Mouse (Mus musculus) neural tube, embryonic 12.5 days (tissue): ENCODE measurements around the gene Sptlc3. TPM values are rescaled to one million over a fixed set of nuclear protein-coding genes. Genes with fewer than 3 reads are reported as not detected.

ENCODE experiments used
- ATAC-seq: fragments of 200-750 bp; cut with Nextera tagmentation; 2 replicates; pipeline ENCODE4 v1.8.0; 2017; ENCODE audit warnings: low read depth, mild to moderate bottlenecking, moderate TSS enrichment, moderate library complexity; ENCODE audit not compliant: low FRiP score
- H3K27ac ChIP-seq: fragments of 300-500 bp; sonication (generic); 2 replicates; pipeline ENCODE4 v1.5.1; 2016
- H3K27me3 ChIP-seq: fragments of 300-500 bp; sonication (generic); replicated peaks from 2 replicates; pipeline ENCODE4 v1.6.1; 2016; ENCODE audit warnings: mild to moderate bottlenecking
- H3K36me3 ChIP-seq: fragments of 300-500 bp; sonication (generic); 2 replicates; pipeline ENCODE4 v1.6.1; 2016; ENCODE audit warnings: mild to moderate bottlenecking
- H3K4me1 ChIP-seq: fragments of 300-500 bp; sonication (generic); 2 replicates; pipeline ENCODE4 v1.6.1; 2016
- H3K4me2 ChIP-seq: fragments of 300-500 bp; sonication (generic); replicated peaks from 2 replicates; pipeline ENCODE4 v1.6.1; 2016; ENCODE audit warnings: mild to moderate bottlenecking
- H3K4me3 ChIP-seq: fragments of 300-500 bp; sonication (generic); 2 replicates; pipeline ENCODE4 v1.5.1; 2016
- H3K9ac ChIP-seq: fragments of 300-500 bp; sonication (generic); 2 replicates; pipeline ENCODE4 v1.6.1; 2016; ENCODE audit warnings: mild to moderate bottlenecking
- H3K9me3 ChIP-seq: fragments of 300-500 bp; sonication (generic); 2 replicates; pipeline ENCODE4 v1.6.1; 2016; ENCODE audit warnings: mild to moderate bottlenecking
- WGBS: fragments of 180-500 bp; shearing (Covaris S2); methylation state at CpG from one replicate; pipeline ENCODE4 v1.1.7; 2016; 5-methylcytosine and 5-hydroxymethylcytosine counted together
- polyA plus RNA-seq: library from polyadenylated mRNA; unstranded; fragments of >200 nt; fragmentation: Nextera tagmentation; extraction: Ambion mirVana; gene quantifications from 2 replicates; pipeline ENCODE4 v1.2.1, GENCODE M21; 2016

Sptlc3 gene
- polyA plus RNA-seq, 1 experiment from 2014 or later, result 0.16 TPM

DNA sequence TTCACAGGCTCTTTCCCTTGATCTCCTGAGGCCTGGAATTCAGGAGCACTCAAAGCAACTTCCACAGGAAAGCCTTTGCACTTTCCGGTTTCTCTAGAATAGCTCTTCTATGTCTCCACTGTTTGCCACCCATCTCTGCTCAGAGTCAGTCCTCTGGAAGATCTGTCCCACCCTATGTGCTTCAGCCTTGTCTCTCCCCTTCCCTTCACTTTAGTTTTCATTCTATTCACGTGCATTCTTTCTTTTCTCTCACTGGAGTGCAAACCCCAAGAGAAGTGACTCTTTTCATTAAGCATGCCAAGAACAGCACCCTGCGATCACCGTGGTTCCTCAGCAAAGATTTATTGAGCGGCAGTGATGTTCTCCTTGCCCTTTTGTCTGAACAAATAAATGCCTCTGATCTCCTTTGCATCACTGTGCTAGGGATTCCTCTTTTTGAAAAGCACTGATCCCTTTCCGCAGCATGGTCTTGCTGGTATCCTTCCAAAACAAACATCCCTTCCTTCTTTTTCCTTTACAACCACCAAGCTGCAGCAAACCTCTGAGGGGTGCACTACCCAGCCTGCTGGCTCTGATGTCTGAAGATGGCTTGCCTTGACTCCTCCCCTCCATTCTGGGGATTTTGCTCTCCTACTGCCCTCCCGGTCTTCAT lies 108.0 kb downstream of the Sptlc3 start:
- peaks cover 7% of the 10 kb centered on the region for H3K4me1 ChIP-seq
- H3K4me2 ChIP-seq, result peak overlapping the region; percentile 18; the same call in 1 of the 2 replicates
- ATAC-seq, result peak; percentile 78
- no peaks in the 10 kb centered on the region for H3K27me3 ChIP-seq
- WGBS, result 6% methylated on average over 7 of the region's 7 CpGs
- no peaks in the 10 kb centered on the region for H3K36me3 ChIP-seq
- no peak overlapping the region for H3K9ac ChIP-seq
- H3K27ac ChIP-seq, result no peak overlapping the region
- no peak overlapping the region for H3K4me3 ChIP-seq
- H3K9me3 ChIP-seq, result no peaks in the 10 kb centered on the region

DNA sequence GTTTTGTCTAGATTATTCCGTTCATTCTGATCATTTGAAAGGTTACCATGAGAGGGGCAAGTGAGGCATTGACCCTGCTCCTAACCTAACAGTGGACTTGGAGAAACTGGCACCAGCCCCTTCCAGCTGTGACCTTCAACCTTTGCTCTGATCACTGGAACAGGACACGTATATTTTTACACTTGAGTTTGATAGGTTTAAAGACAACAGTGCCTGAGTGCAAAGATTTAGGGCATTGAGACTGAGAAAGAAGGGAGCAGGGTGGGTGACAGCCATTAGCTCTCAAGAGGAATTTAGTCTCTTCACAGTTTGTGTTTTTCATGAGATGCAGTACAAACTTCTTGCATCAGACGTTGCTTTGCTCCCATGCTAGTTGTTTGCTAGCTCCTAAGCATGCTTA lies 114.5 kb downstream of the Sptlc3 start:
- no peak overlapping the region for H3K27ac ChIP-seq
- H3K9ac ChIP-seq, result no peak overlapping the region
- no peaks in the 10 kb centered on the region for H3K27me3 ChIP-seq
- H3K36me3 ChIP-seq, result no peaks in the 10 kb centered on the region
- H3K9me3 ChIP-seq, result no peaks in the 10 kb centered on the region
- peaks cover 32% of the 10 kb centered on the region for H3K4me1 ChIP-seq
- ATAC-seq, result no peak
- H3K4me2 ChIP-seq, result peak overlapping the region; percentile 40
- no peak overlapping the region for H3K4me3 ChIP-seq
- WGBS, result 16% methylated on average over 3 of the region's 3 CpGs

DNA sequence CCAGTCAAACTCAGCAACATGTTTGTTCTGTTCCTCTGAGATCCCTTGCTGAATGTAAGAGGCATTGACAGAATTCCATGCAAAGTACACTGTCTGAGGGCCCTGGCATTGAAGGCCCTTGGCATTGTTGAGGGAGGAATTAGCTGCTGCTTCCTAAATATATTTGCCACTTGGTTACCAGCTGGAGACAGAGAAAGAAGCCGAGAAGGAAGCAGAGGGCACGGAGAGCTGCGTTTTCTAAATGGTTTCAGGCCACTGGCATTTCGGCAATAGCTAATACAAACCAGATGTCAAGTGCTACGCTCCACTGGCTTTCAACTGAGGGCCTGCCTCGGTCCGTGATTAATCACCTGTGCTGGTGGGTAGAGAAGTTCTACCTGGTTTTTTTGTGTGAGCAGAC lies 115.1 kb downstream of the Sptlc3 start:
- Histone ChIP-seq H3K9ac (no peak overlapping the region), H3K27ac (no peak overlapping the region), H3K4me3 (no peak overlapping the region), H3K27me3 (no peaks in the 10 kb centered on the region), H3K4me1 (peaks cover 33% of the 10 kb centered on the region), H3K9me3 (no peaks in the 10 kb centered on the region), H3K36me3 (no peaks in the 10 kb centered on the region), H3K4me2 (peak overlapping the region; percentile 40)
- 1% methylated on average over 7 of the region's 7 CpGs for WGBS
- ATAC-seq, result peak; percentile 65

DNA sequence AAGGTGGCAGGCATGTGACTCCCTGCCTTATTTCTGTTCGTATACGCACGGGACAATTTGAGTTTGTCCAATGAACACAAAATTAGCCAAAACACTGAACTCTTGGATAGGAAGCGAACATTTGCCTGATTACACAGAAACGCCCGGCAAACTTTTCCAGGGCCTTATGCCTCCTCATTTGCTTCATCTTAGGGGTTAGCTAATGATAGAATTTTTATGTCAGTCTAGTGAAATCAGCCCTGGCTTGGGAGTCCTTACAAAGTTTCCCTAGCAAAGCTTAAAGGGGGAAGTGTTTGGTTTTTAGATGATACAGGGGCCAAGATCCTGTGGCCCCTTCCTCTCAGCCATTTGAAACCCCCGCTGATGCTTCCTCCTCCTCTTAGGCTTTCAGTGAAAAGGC lies 115.5 kb downstream of the Sptlc3 start:
- no peak overlapping the region for H3K9ac ChIP-seq
- WGBS, result 24% methylated on average over 7 of the region's 7 CpGs
- no peak overlapping the region for H3K27ac ChIP-seq
- no peaks in the 10 kb centered on the region for H3K36me3 ChIP-seq
- H3K4me2 ChIP-seq, result peak overlapping the region; percentile 40
- no peaks in the 10 kb centered on the region for H3K9me3 ChIP-seq
- H3K4me3 ChIP-seq, result no peak overlapping the region
- H3K4me1 ChIP-seq, result peaks cover 33% of the 10 kb centered on the region
- ATAC-seq, result no peak
- H3K27me3 ChIP-seq, result no peaks in the 10 kb centered on the region

DNA sequence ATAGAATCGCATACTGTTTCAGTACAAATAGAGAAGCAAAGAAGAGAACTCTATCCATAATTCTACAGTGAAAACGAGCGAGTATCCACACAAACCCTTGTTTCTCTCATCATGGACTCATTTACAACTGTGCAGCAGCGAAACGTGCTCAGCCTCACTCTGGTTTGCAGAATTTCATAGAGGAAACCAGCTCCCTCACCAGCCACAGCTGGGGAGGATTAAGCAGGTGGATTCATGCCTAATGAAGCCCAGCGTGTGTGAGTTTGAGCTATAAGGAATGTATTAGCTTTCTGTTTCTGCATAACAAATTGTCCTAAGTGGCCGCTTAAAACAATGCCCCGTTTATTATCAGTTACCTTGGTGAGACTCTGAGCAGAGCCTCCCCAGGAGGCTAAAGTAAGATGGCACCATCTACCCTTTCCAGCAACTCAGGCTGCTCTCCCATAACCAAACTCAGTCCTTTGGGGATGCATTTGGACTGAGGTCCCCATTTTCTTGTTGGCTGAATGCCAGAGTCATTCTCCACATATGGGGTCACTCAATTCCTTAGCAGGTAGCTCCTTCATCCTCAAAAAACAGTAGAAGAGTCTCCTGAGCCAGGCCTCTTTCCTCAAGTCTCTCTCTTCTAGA lies 116.1 kb downstream of the Sptlc3 start:
- H3K27me3 ChIP-seq, result no peaks in the 10 kb centered on the region
- H3K4me3 ChIP-seq, result no peak overlapping the region
- 0 out of 2 replicates have a peak, but pooled peaks have one; percentile 34 for ATAC-seq
- H3K9ac ChIP-seq, result no peak overlapping the region
- no peaks in the 10 kb centered on the region for H3K36me3 ChIP-seq
- peaks cover 33% of the 10 kb centered on the region for H3K4me1 ChIP-seq
- H3K4me2 ChIP-seq, result peak overlapping the region; percentile 40
- no peak overlapping the region for H3K27ac ChIP-seq
- WGBS, result 23% methylated on average over 8 of the region's 8 CpGs
- no peaks in the 10 kb centered on the region for H3K9me3 ChIP-seq

DNA sequence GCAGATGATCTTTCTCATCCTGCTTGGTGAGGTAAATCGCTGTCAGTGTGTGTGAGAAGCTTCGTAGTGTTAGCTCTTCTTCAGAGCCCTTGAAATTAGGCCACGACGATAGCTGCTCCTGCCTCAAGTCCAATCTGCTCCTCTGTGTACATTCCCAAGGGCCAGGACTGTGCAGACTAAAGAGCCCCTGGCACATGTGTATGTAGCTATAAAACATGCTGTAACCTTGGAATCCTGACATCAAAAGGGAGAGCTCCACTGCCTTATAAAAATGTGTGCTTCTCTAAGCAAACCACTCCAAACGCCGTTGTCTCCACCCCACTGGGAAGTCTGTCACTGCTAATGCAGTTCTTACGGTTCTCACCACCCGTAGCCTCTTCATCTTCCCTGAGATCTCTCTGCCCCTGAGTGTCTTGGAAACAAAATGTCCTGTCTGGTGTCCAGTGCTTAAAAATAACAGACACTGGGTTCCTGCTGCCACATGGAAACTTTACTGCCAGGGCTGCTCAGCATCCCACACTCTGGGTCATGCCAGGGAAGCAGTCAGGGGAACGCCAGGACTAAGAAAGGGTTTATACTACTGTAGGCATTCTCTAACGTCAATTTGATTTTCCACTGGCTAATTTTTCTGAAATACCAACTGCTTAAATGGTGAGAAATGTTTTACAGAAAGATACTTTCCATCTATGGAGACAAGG lies 118.8 kb downstream of the Sptlc3 start:
- 45% methylated on average over 10 of the region's 10 CpGs for WGBS
- Histone ChIP-seq H3K27ac (no peak overlapping the region), H3K4me2 (no peak overlapping the region), H3K36me3 (no peaks in the 10 kb centered on the region), H3K9me3 (no peaks in the 10 kb centered on the region), H3K4me1 (peaks cover 33% of the 10 kb centered on the region), H3K27me3 (no peaks in the 10 kb centered on the region), H3K9ac (no peak overlapping the region), H3K4me3 (no peak overlapping the region)
- no peak for ATAC-seq

DNA sequence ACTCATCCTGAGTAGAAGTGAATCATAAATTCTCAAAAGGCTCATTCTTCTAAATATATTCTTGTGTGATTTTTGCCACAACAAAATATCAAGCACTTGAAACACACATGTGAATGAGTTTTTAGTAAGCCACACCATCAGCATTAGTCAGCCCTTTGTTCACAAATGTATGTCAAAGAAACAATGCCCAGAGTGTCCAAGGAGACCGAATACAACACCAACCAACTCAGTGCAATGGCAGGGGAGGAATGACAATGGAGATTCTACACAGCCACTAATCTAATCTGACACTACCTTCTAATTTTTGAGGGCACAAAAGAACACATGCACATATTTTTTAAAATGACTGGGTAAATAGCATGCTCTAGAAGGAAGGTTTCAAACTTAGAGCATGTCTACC lies 132.8 kb downstream of the Sptlc3 start:
- Histone ChIP-seq H3K9ac (no peak overlapping the region), H3K9me3 (no peaks in the 10 kb centered on the region), H3K27me3 (no peaks in the 10 kb centered on the region), H3K36me3 (no peaks in the 10 kb centered on the region), H3K4me3 (no peak overlapping the region), H3K27ac (no peak overlapping the region), H3K4me1 (no peaks in the 10 kb centered on the region), H3K4me2 (no peak overlapping the region)
- no peak for ATAC-seq
- 63% methylated on average over 1 of the region's 1 CpGs for WGBS

DNA sequence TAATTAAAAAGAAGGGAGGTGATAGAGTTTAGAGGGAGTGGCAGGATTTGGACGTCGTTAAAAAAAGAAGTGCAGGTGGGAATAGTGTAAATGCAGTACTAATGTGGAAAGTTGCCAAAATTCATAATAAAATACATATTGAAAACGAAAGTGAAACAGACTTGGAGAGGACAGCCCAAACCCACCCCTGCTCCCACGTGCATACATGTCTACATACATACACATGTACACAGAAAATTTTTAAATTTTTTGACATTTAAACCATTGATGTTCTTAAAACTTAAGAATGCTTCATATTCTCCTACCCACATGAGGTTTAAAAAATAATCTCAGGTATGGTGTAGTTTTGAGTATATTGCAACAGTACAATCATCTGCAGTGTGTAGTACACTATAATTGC lies 135.0 kb downstream of the Sptlc3 start:
- Histone ChIP-seq H3K27me3 (no peaks in the 10 kb centered on the region), H3K4me2 (no peak overlapping the region), H3K4me1 (no peaks in the 10 kb centered on the region), H3K36me3 (no peaks in the 10 kb centered on the region), H3K27ac (no peak overlapping the region), H3K9me3 (no peaks in the 10 kb centered on the region), H3K4me3 (no peak overlapping the region), H3K9ac (no peak overlapping the region)
- ATAC-seq, result no peak
- WGBS, result 75% methylated on average over 4 of the region's 4 CpGs

DNA sequence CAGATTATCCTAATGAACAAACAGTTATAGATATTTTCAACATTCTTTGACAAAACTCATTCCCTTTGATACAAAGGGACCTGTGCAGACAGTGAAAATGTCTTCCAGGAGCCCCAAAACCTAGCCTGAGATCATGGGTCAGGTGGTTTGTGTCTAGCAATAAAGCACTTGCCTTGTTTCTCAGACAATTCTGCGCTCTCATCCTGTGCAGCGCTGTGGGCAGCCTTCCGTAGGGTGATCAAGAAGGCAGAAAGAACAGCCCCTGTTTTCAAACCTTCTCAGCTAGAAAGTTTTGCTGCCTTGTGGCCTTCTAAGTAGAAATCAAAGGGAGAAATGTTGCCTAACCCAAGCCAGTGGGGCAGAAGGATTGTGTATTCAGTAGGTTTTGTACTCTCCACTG lies 135.9 kb downstream of the Sptlc3 start:
- WGBS, result 88% methylated on average over 3 of the region's 3 CpGs
- no peak overlapping the region for H3K4me3 ChIP-seq
- H3K9ac ChIP-seq, result no peak overlapping the region
- no peak overlapping the region for H3K27ac ChIP-seq
- no peak for ATAC-seq
- no peaks in the 10 kb centered on the region for H3K4me1 ChIP-seq
- no peaks in the 10 kb centered on the region for H3K36me3 ChIP-seq
- no peaks in the 10 kb centered on the region for H3K27me3 ChIP-seq
- no peaks in the 10 kb centered on the region for H3K9me3 ChIP-seq
- H3K4me2 ChIP-seq, result no peak overlapping the region

DNA sequence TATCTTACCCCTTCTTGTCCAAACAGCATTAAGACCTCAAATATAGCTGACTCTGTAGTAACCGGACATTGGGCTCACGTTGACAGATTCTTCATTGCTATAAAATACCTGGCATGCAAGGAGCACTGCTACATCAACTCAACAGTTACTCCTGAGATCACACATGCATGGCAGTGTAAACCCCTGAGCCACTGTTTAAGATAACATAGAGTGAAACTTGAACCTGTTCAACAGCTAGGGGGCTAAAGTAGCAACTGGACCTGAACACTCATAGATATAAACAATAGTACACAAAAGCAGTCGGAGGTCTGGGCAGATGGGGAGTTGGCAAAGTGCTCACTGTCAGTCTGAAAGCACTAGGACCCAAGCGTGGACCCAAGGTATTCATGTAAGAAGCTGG lies 140.8 kb downstream of the Sptlc3 start:
- H3K4me1 ChIP-seq, result no peaks in the 10 kb centered on the region
- no peaks in the 10 kb centered on the region for H3K9me3 ChIP-seq
- H3K9ac ChIP-seq, result no peak overlapping the region
- ATAC-seq, result no peak
- H3K36me3 ChIP-seq, result no peaks in the 10 kb centered on the region
- H3K4me2 ChIP-seq, result no peak overlapping the region
- H3K27me3 ChIP-seq, result no peaks in the 10 kb centered on the region
- H3K27ac ChIP-seq, result no peak overlapping the region
- H3K4me3 ChIP-seq, result no peak overlapping the region
- 73% methylated on average over 4 of the region's 4 CpGs for WGBS

DNA sequence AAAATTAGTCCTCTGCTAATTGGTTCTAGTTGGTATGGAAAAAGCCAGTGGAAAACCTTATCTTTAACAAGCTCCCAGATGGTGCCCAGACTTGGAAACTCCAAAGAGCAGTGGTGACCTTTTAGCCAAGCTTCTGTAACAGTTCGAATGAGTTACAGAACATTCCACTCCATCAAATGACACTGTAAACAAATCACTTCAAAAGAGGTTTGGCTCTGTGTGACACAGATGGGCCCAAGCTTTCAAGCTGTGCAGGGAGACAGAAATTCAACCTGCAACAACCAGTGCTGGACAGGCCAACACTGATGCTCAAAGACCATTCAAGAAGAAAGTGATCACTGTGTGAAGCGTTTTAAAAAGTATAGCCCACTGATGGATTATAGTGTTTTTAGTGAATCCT lies 144.1 kb downstream of the Sptlc3 start:
- no peaks in the 10 kb centered on the region for H3K4me1 ChIP-seq
- no peak overlapping the region for H3K4me2 ChIP-seq
- H3K27ac ChIP-seq, result no peak overlapping the region
- no peak for ATAC-seq
- H3K9ac ChIP-seq, result no peak overlapping the region
- 47% methylated on average over 2 of the region's 2 CpGs for WGBS
- H3K4me3 ChIP-seq, result no peak overlapping the region
- H3K27me3 ChIP-seq, result no peaks in the 10 kb centered on the region
- no peaks in the 10 kb centered on the region for H3K36me3 ChIP-seq
- no peaks in the 10 kb centered on the region for H3K9me3 ChIP-seq

DNA sequence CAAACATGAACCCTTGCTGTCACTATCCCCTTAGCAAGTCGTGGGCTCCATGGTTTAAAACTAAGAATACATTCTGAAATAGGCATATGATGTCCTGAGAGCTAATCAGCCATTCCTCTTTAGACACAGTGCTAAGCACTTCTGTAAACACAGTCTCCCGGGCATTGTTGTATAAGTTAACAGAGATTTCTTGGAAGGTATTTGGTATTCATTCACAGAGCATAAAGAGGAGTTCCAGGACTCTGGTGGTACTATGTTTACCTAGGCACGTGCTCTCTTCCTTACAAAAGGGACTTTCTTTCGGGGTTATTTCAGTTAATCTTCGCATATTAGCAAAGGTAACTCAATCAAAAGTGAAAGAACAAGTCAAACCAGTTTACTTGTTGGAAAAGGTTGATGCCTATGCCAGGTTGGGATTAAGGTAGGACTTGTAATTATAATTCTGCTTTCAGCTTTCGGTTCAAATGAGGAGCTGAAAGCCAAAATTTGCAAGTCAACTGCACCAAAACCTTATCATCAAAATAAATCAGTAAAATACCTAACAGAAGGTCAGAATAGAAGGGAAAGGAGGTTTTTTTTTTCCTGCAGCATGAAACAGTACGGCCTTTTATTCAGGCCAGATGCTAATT lies 148.2 kb downstream of the Sptlc3 start:
- ATAC-seq, result no peak
- 64% methylated on average over 7 of the region's 7 CpGs for WGBS
- Histone ChIP-seq H3K27ac (no peak overlapping the region), H3K27me3 (no peaks in the 10 kb centered on the region), H3K36me3 (no peaks in the 10 kb centered on the region), H3K9me3 (no peaks in the 10 kb centered on the region), H3K4me3 (no peak overlapping the region), H3K4me1 (no peaks in the 10 kb centered on the region), H3K9ac (no peak overlapping the region), H3K4me2 (no peak overlapping the region)
